Mouse (Mus musculus): ENCODE measurements at regions not wholly inside any gene's neighbourhood (a gene's known extent, or its start where the extent isn't known, plus 50 kb on each side); places are given as distances from the start of the nearest gene placed in this dataset.

DNA sequence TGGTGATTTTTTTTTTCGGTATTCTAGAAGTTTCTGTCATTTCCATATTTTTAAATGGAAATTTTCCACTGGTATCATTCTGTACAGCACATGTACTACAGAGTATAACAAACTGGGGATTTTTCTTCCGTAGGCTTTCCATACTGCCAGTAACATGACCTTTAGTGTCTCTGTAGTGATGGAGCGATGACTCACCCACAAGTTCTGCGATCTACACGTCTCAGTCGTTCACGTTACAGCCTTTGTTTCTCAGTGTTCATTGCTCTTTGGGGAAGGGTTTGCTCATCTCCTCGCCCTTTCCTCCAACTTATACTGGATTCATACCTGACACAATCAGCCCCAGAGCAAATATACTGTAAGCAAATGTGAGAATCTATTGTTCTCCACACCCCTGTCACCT lies 57.8 kb upstream of the Tars start:
- peaks cover 12% of the 10 kb centered on the region; the same call in 1 of the 2 replicates for H3K4me1 ChIP-seq (ENCODE audit: control insufficient read depth, insufficient read depth, low read length)
- no peak overlapping the region for H3K4me3 ChIP-seq (ENCODE audit: insufficient read depth, low read length)
- peak overlapping the region; percentile 92 for H3K27ac ChIP-seq (ENCODE audit: insufficient read depth, low read length)
- TF ChIP-seq CTCF (IDR thresholded peaks at IDR 0.05; ENCODE audit: borderline replicate concordance, insufficient read depth, low read length) (no peak), POLR2A (IDR thresholded peaks at IDR 0.05; ENCODE audit: low read depth, low read length) (no peak)

- TF ChIP-seq CTCF (IDR thresholded peaks at IDR 0.05; ENCODE audit: borderline replicate concordance, insufficient read depth, low read length) (no peak), POLR2A (IDR thresholded peaks at IDR 0.05; ENCODE audit: low read depth, low read length) (no peak)
- Histone ChIP-seq H3K4me3 (ENCODE audit: insufficient read depth, low read length) (no peak overlapping the region), H3K27ac (ENCODE audit: insufficient read depth, low read length) (peak overlapping the region; percentile 92), H3K4me1 (ENCODE audit: control insufficient read depth, insufficient read depth, low read length) (peaks cover 12% of the 10 kb centered on the region; the same call in 1 of the 2 replicates)
Observed at GRCm38 (mm10) chr15:11455982-11456381, 56.5 kb upstream of the Tars start.

DNA sequence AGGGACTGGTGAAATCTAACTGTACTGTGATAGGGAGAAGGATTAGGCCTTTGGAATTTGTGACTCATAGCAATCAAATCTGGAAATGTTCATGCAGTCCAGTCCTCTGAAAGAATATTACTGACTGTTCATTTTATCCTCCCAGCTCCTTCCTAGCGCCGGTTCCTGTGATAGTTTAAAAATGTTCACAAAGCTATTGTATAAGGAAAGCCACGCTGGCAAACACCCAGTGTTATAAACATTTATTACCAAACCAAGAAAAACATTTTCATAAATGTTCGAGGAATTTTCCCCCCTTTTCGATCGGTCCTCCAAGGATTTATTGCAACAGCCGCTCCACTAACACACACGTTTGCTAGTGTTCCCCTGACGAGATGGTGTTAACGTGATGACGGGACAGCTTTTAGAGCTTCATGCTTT lies 55.9 kb upstream of the Tars start:
- Histone ChIP-seq H3K27ac (ENCODE audit: insufficient read depth, low read length) (peak overlapping the region; percentile 92), H3K4me3 (ENCODE audit: insufficient read depth, low read length) (no peak overlapping the region), H3K4me1 (ENCODE audit: control insufficient read depth, insufficient read depth, low read length) (peaks cover 12% of the 10 kb centered on the region; the same call in 1 of the 2 replicates)
- no peak for TF ChIP-seq POLR2A (IDR thresholded peaks at IDR 0.05; ENCODE audit: low read depth, low read length)
- TF ChIP-seq CTCF (IDR thresholded peaks at IDR 0.05; ENCODE audit: borderline replicate concordance, insufficient read depth, low read length): no peak

DNA sequence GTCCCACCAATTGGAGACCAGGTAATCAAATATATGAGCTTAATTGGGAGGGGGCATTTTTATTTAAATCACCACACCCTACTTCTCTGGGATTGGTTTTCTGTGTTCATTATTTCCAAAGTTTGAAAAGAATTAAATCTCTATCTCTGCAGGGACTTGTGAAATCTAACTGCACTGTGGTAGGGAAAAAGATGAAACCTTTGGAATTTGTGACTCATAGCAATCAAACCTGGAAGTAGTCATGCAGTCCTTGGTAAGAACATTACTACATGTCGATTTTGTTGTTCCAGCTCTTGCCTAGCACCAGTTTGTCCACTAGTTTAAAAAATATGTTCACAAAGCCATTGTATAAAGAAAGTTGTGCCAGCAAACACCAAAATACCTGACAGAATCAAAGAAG lies 54.5 kb upstream of the Tars start:
- H3K27ac ChIP-seq (ENCODE audit: insufficient read depth, low read length): peak overlapping the region; percentile 92

DNA sequence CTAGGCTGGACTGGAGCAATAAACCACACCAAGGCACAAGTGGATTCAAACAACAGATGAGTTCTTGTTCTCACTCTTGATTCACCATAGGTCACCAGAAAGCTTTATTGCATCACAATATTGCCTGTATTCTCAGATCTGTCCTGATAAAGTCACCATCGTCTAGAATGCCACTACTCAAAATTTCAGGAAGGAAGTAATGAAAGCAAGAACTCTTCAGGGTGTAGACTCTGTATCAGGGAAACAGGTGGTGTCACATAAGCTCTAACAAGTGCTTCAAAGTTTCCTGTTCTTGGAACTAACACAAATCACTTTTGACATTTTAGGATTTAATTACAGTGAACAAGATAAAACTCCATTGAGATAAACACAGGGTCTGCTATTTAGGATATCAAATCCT lies 52.2 kb upstream of the Tars start:
- no peak overlapping the region for H3K4me3 ChIP-seq (ENCODE audit: insufficient read depth, low read length)
- H3K4me1 ChIP-seq (ENCODE audit: control insufficient read depth, insufficient read depth, low read length): peaks cover 10% of the 10 kb centered on the region; the same call in 1 of the 2 replicates
- TF ChIP-seq CTCF (IDR thresholded peaks at IDR 0.05; ENCODE audit: borderline replicate concordance, insufficient read depth, low read length) (no peak), POLR2A (IDR thresholded peaks at IDR 0.05; ENCODE audit: low read depth, low read length) (no peak)
- H3K27ac ChIP-seq (ENCODE audit: insufficient read depth, low read length): no peak overlapping the region

More for the DNA sequence above, 54.5 kb upstream of the Tars start:
- no peak for TF ChIP-seq CTCF (IDR thresholded peaks at IDR 0.05; ENCODE audit: borderline replicate concordance, insufficient read depth, low read length)
- TF ChIP-seq POLR2A (IDR thresholded peaks at IDR 0.05; ENCODE audit: low read depth, low read length): no peak
- no peak overlapping the region for H3K4me3 ChIP-seq (ENCODE audit: insufficient read depth, low read length)
- H3K4me1 ChIP-seq (ENCODE audit: control insufficient read depth, insufficient read depth, low read length): peaks cover 12% of the 10 kb centered on the region; the same call in 1 of the 2 replicates
